Mouse (Mus musculus): ENCODE measurements around the gene Bicra. TPM values are rescaled to one million over a fixed set of nuclear protein-coding genes. Genes with fewer than 3 reads are reported as not detected.

The Bicra gene
- total RNA-seq (2014; rRNA removed) (6.3 and 7.0 TPM in 2 replicates), polyA plus RNA-seq (2015; fragmentation: Nextera tagmentation; extraction: Ambion mirVana) (3.1 and 4.1 TPM in 2 replicates)

DNA sequence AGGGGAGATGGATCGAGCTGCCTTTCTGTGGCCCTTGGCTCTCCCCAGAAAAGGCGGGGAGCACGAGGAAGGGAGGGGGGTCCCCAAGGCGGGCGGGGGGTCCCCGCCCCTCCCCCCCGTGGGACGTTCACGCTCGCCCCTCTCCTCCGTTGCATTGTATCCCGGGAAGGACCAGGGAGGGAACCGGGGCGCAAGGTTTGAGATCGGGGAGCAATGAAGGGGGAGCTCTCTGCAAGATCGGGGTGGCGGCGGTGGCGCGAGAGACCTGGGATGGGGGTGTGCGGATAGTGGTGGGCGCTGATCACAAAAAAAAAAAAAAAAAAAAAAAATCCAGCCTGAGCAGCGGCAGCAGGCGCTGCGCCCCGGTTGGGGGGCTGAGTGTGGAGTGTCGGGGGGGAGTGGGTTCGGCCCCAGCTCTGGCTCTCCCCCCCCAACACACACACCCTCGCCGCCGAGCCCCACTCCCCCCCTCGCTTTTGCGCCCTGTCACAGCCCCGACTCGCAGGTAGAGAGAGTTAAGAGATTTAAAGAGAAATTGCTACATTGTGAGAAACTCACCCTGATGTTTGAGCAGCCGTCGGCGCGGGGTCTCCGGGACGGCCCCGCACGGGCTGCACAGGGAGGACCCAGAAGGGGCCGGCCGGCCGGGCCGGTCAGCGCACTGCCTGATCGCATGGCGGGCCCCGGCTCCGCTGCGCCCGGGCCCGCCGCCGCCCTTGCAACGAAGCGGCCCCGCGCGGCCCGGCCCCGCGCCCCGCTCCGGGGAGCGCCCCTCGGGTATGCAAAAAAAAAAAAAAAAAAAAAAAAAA, at the start of gene Bicra:
TSS of gene Bicra (minus strand) at position 584 of the 809 bp plus-strand sequence.
- Histone ChIP-seq H3K9ac (replicated peaks; ENCODE audit: low read length, poor library complexity, severe bottlenecking) (peak within 1 kb of the TSS; percentile 98), H3K4me3 (ENCODE audit: low read depth, low read length) (peak within 1 kb of the TSS; percentile 85), H3K36me3 (ENCODE audit: insufficient read depth, low read length) (0 out of 2 replicates have a peak, but pooled peaks cover 2% of the 10 kb centered on the region), H3K9me3 (ENCODE audit: low read length) (no peaks in the 10 kb centered on the region), H3K4me2 (ENCODE audit: low read depth, low read length, poor library complexity, severe bottlenecking) (peak within 1 kb of the TSS; percentile 80), H3K27ac (ENCODE audit: low read depth, low read length) (peak within 1 kb of the TSS; percentile 100), H3K27me3 (ENCODE audit: insufficient read depth, low read length) (no peaks in the 10 kb centered on the region), H3K4me1 (ENCODE audit: insufficient read depth, low read length) (peaks cover 21% of the 10 kb centered on the region; the same call in 1 of the 2 replicates)
- ATAC-seq (ENCODE audit: low FRiP score) (peak; percentile 78), DNase-seq (ENCODE audit: low spot score) (peak; percentile 93)
- no peak for TF ChIP-seq CTCF (IDR thresholded peaks at IDR 0.05)
- under 1% methylated on average over 48 of the region's 69 CpGs for WGBS

DNA sequence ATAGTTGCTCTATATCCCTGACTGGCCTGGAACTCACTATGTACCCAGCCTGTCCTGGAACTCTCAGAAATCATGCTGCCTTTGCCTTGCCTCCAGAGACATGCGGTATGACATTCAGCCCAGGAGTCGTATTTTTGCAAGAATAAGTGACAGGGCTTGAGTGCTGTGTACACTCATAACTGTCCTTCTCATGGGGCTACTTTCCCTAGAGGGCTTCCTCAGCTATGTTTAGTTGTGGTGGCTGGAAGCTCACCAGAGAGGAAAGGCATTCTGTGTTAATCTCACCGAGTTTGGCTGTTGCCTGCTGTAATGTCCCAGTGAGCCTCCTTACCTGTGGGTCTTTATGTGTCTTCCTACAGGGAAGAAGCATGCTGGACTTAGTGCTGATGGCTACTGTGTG, 46.9 kb upstream of the Bicra start:
- H3K36me3 ChIP-seq (ENCODE audit: insufficient read depth, low read length) = no peaks in the 10 kb centered on the region
- H3K9me3 ChIP-seq (ENCODE audit: low read length) = no peaks in the 10 kb centered on the region
- H3K27me3 ChIP-seq (ENCODE audit: insufficient read depth, low read length) = peaks cover 10% of the 10 kb centered on the region; the same call in 1 of the 2 replicates
- H3K4me2 ChIP-seq (ENCODE audit: low read depth, low read length, poor library complexity, severe bottlenecking) = no peak overlapping the region
- no peak for TF ChIP-seq CTCF (IDR thresholded peaks at IDR 0.05)
- peaks cover 5% of the 10 kb centered on the region for H3K4me1 ChIP-seq (ENCODE audit: insufficient read depth, low read length)
- H3K9ac ChIP-seq (replicated peaks; ENCODE audit: low read length, poor library complexity, severe bottlenecking) = no peak overlapping the region
- WGBS = 64% methylated on average over 3 of the region's 3 CpGs
- no peak overlapping the region for H3K4me3 ChIP-seq (ENCODE audit: low read depth, low read length)
- ATAC-seq (ENCODE audit: low FRiP score) (no peak), DNase-seq (ENCODE audit: low spot score) (no peak)
- no peak overlapping the region for H3K27ac ChIP-seq (ENCODE audit: low read depth, low read length)

DNA sequence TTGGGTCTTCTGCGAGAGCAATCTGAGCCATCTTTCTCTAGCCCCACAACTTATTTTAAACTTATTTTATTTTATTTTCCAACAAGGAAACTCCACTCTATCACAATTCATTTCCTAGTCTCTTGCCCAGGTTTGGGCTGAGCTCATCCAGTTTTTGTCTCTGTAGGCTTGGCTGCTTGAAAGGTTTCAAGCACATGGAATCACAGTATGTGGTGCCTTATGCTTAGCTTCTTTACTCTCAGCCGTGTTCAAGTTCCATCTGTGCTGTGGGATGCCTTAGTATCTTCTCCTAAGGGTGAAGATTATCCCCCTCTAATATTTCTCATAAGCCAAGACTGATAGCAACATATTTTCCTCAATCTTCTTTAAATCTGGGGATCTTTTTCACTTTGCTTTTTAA, 39.9 kb upstream of the Bicra start:
- Histone ChIP-seq H3K27ac (ENCODE audit: low read depth, low read length) (no peak overlapping the region), H3K36me3 (ENCODE audit: insufficient read depth, low read length) (no peaks in the 10 kb centered on the region), H3K4me3 (ENCODE audit: low read depth, low read length) (no peak overlapping the region), H3K4me2 (ENCODE audit: low read depth, low read length, poor library complexity, severe bottlenecking) (no peak overlapping the region), H3K9ac (replicated peaks; ENCODE audit: low read length, poor library complexity, severe bottlenecking) (no peak overlapping the region), H3K9me3 (ENCODE audit: low read length) (no peaks in the 10 kb centered on the region), H3K27me3 (ENCODE audit: insufficient read depth, low read length) (peaks cover 3% of the 10 kb centered on the region; the same call in 1 of the 2 replicates), H3K4me1 (ENCODE audit: insufficient read depth, low read length) (no peaks in the 10 kb centered on the region)
- ATAC-seq (ENCODE audit: low FRiP score) = no peak
- TF ChIP-seq CTCF (IDR thresholded peaks at IDR 0.05) = no peak
- no peak for DNase-seq (ENCODE audit: low spot score)
- 80% methylated on average over 2 of the region's 2 CpGs for WGBS

DNA sequence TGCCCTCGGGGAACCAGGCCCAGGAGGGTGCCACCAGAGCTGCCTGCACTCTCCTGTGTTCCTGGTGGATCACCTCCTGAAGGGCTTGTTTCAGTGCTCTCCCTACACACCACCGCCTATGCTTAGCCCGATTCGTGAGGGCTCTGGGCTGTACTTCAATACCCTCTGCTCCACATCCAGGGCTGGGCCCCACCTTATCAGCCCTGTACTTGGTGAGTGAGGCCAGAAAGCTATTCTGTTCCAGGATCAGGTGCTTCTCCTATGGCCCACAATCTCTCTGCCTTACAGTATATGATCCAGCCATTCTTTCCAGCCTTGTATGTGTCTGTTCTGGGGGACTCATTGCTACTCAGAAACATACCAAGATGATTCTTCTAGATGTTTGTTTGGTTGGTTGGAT, 35.6 kb upstream of the Bicra start:
- no peak overlapping the region for H3K27ac ChIP-seq (ENCODE audit: low read depth, low read length)
- no peak overlapping the region for H3K9ac ChIP-seq (replicated peaks; ENCODE audit: low read length, poor library complexity, severe bottlenecking)
- no peak for DNase-seq (ENCODE audit: low spot score)
- no peaks in the 10 kb centered on the region for H3K9me3 ChIP-seq (ENCODE audit: low read length)
- peaks cover 3% of the 10 kb centered on the region; the same call in 1 of the 2 replicates for H3K27me3 ChIP-seq (ENCODE audit: insufficient read depth, low read length)
- no peaks in the 10 kb centered on the region for H3K4me1 ChIP-seq (ENCODE audit: insufficient read depth, low read length)
- WGBS = 60% methylated on average over 4 of the region's 4 CpGs
- H3K36me3 ChIP-seq (ENCODE audit: insufficient read depth, low read length) = no peaks in the 10 kb centered on the region
- no peak overlapping the region for H3K4me2 ChIP-seq (ENCODE audit: low read depth, low read length, poor library complexity, severe bottlenecking)
- TF ChIP-seq CTCF (IDR thresholded peaks at IDR 0.05) = no peak
- H3K4me3 ChIP-seq (ENCODE audit: low read depth, low read length) = no peak overlapping the region
- ATAC-seq (ENCODE audit: low FRiP score) = no peak

DNA sequence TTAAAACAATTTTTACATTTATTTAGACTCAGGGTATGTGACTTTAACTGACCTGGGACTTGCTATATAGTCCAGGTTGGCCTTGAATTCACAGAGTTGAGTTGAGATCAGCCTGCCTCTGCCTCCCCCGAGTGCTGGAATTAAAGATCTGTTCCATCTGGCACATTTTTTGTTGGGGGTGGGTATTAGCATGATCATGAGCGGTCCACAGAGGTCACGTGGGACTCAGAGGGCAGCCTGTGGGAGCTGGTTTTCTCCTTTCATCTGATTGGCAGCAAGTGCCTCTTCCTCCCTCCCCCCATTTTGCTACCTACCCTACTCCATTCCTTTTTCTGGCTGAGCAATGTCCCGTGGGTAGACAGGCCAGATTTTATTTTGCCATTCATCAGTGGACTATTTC, 32.9 kb upstream of the Bicra start:
- Histone ChIP-seq H3K4me2 (ENCODE audit: low read depth, low read length, poor library complexity, severe bottlenecking) (no peak overlapping the region), H3K27me3 (ENCODE audit: insufficient read depth, low read length) (peaks cover 3% of the 10 kb centered on the region; the same call in 1 of the 2 replicates), H3K9me3 (ENCODE audit: low read length) (no peaks in the 10 kb centered on the region), H3K27ac (ENCODE audit: low read depth, low read length) (no peak overlapping the region), H3K4me3 (ENCODE audit: low read depth, low read length) (no peak overlapping the region), H3K9ac (replicated peaks; ENCODE audit: low read length, poor library complexity, severe bottlenecking) (no peak overlapping the region), H3K36me3 (ENCODE audit: insufficient read depth, low read length) (no peaks in the 10 kb centered on the region), H3K4me1 (ENCODE audit: insufficient read depth, low read length) (no peaks in the 10 kb centered on the region)
- no peak for DNase-seq (ENCODE audit: low spot score)
- 62% methylated on average over 4 of the region's 4 CpGs for WGBS
- no peak for ATAC-seq (ENCODE audit: low FRiP score)
- no peak for TF ChIP-seq CTCF (IDR thresholded peaks at IDR 0.05)

DNA sequence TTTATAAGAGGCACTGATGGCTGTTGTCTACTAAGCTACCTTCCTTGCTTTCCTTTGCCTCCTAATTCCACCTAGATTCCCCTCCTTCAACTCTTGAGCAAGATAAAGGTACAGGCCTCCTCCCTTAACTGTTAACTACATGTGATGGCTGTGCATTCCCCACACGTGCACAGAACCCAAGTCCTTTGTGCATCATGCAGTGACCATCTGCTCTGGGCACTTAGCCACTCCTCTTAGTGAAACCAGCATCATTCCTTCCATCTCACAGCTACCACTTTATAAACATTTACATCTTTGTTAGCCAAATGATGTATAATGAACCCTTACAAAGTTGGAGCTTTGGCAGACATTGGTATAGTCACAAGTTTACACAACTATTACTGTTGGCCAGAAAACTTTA, 32.2 kb upstream of the Bicra start:
- 62% methylated on average over 1 of the region's 1 CpGs for WGBS
- DNase-seq (ENCODE audit: low spot score) (no peak), ATAC-seq (ENCODE audit: low FRiP score) (no peak)
- no peak overlapping the region for H3K9ac ChIP-seq (replicated peaks; ENCODE audit: low read length, poor library complexity, severe bottlenecking)
- no peaks in the 10 kb centered on the region for H3K4me1 ChIP-seq (ENCODE audit: insufficient read depth, low read length)
- no peak for TF ChIP-seq CTCF (IDR thresholded peaks at IDR 0.05)
- H3K4me2 ChIP-seq (ENCODE audit: low read depth, low read length, poor library complexity, severe bottlenecking) = no peak overlapping the region
- no peaks in the 10 kb centered on the region for H3K9me3 ChIP-seq (ENCODE audit: low read length)
- H3K36me3 ChIP-seq (ENCODE audit: insufficient read depth, low read length) = no peaks in the 10 kb centered on the region
- H3K27me3 ChIP-seq (ENCODE audit: insufficient read depth, low read length) = peaks cover 3% of the 10 kb centered on the region; the same call in 1 of the 2 replicates
- no peak overlapping the region for H3K4me3 ChIP-seq (ENCODE audit: low read depth, low read length)
- no peak overlapping the region for H3K27ac ChIP-seq (ENCODE audit: low read depth, low read length)

Measured in midbrain, postnatal 0 days (tissue).